In genomic region chr15:99099139-99099556, GRCm38 (mm10) we compare ENCODE assay signal across 8 mouse cellular contexts. TPM values are rescaled to one million over a fixed set of nuclear protein-coding genes. Genes with fewer than 3 reads are reported as not detected.
DNase-seq lines count a peak whose midpoint lies in the region; ATAC-seq and TF ChIP-seq lines count a peak whose summit lies in the region.

No protein-coding gene starts in this region.

- peaks cover 52% of the 10 kb centered on the region for H3K27me3 ChIP-seq in E14TG2a.4 (ENCODE audit: insufficient read depth, low read length)
- peaks cover 70% of the 10 kb centered on the region for H3K27me3 ChIP-seq in embryonic facial prominence, embryonic 10.5 days (replicated peaks; ENCODE audit: low read depth, poor library complexity, severe bottlenecking)
- peaks cover 20% of the 10 kb centered on the region; the same call in 1 of the 2 replicates for H3K27me3 ChIP-seq in stomach, postnatal 0 days (ENCODE audit: control insufficient read depth, insufficient read depth, low read length)

- peak; percentile 69 for DNase-seq in adrenal gland, adult 2 months
- DNase-seq in adrenal gland, postnatal 4 days (ENCODE audit: low spot score in 2 of 2) = no peak
- DNase-seq in embryonic facial prominence, embryonic 10.5 days (ENCODE audit: low spot score) = peak; percentile 76
- DNase-seq in heart, postnatal 10 days = peak; percentile 58 to 76
- peak; percentile 92 to 93 for DNase-seq in kidney, postnatal 36 days
- peak; percentile 94 for DNase-seq in stomach, postnatal 0 days (ENCODE audit: low spot score)

- 0 out of 2 replicates have a peak, but pooled peaks cover 4% of the 10 kb centered on the region for H3K36me3 ChIP-seq in E14TG2a.4 (ENCODE audit: insufficient read depth, low read length)
- H3K36me3 ChIP-seq in embryonic facial prominence, embryonic 10.5 days (replicated peaks) = no peaks in the 10 kb centered on the region
- H3K36me3 ChIP-seq in stomach, postnatal 0 days (ENCODE audit: control insufficient read depth, insufficient read depth, low read length) = no peaks in the 10 kb centered on the region

- TF ChIP-seq EP300 in stomach, postnatal 0 days (optimal IDR thresholded peaks at IDR 0.05) = no peak

- intact Hi-C loops in heart, postnatal 10 days (cut with DNase I) = loop anchor here (2.0 kb wide), 1 partner anchor 20 kb away; no protein-coding TSS in a partner anchor

- H3K4me1 ChIP-seq in E14TG2a.4 (replicated peaks; ENCODE audit: low read depth, low read length) = peaks cover 68% of the 10 kb centered on the region
- peaks cover 53% of the 10 kb centered on the region for H3K4me1 ChIP-seq in embryonic facial prominence, embryonic 10.5 days
- peaks cover 2% of the 10 kb centered on the region; the same call in 1 of the 2 replicates for H3K4me1 ChIP-seq in stomach, postnatal 0 days (replicated peaks; ENCODE audit: control insufficient read depth, insufficient read depth)

- WGBS in embryonic facial prominence, embryonic 10.5 days = under 1% methylated on average over 15 of the region's 15 CpGs
- 3% methylated on average over 15 of the region's 15 CpGs for WGBS in stomach, postnatal 0 days

- peak overlapping the region; percentile 63 for H3K4me2 ChIP-seq in stomach, postnatal 0 days (replicated peaks; ENCODE audit: low read depth)

- peak overlapping the region; percentile 71 for H3K4me3 ChIP-seq in E14TG2a.4 (replicated peaks; ENCODE audit: low read length)
- peak overlapping the region; percentile 57 for H3K4me3 ChIP-seq in embryonic facial prominence, embryonic 10.5 days
- peak overlapping the region; percentile 39 for H3K4me3 ChIP-seq in stomach, postnatal 0 days (ENCODE audit: low read depth, low read length)

- no peaks in the 10 kb centered on the region for H3K9me3 ChIP-seq in E14TG2a.4 (ENCODE audit: low read length)
- no peaks in the 10 kb centered on the region for H3K9me3 ChIP-seq in embryonic facial prominence, embryonic 10.5 days
- no peaks in the 10 kb centered on the region for H3K9me3 ChIP-seq in stomach, postnatal 0 days (ENCODE audit: control insufficient read depth, low read length)

- peak overlapping the region; percentile 35; the same call in 1 of the 2 replicates for H3K27ac ChIP-seq in embryonic facial prominence, embryonic 10.5 days (replicated peaks)
- H3K27ac ChIP-seq in stomach, postnatal 0 days (replicated peaks) = peak overlapping the region; percentile 63

- peak; percentile 82 for TF ChIP-seq CTCF in E14TG2a.4 (conservative IDR thresholded peaks at IDR 0.05; ENCODE audit: low read length)
- TF ChIP-seq CTCF in stomach, postnatal 0 days (IDR thresholded peaks at IDR 0.05; ENCODE audit: low read depth) = peak; percentile 91

- peak; percentile 51; the same call in 1 of the 2 replicates for ATAC-seq in megakaryocyte, adult 5-6 weeks (ENCODE audit: poor library complexity, severe bottlenecking)
- ATAC-seq in stomach, postnatal 0 days (ENCODE audit: low FRiP score, low TSS enrichment) = peak; percentile 96

- peak overlapping the region; percentile 28; the same call in 1 of the 2 replicates for H3K9ac ChIP-seq in stomach, postnatal 0 days (ENCODE audit: low read length)

RNA-seq across cellular contexts. Expression of gene Dnajc22, which starts 6.2 kb away (rescaled TPM):
- total RNA-seq in adrenal gland, adult 2 months (2021) = 1 to 10 TPM; 3.2 to 4.4 TPM
- polyA plus RNA-seq in adrenal gland, adult 2 months (2012; rRNA removed) = 0.29 and 0.31 TPM in 2 replicates
- total RNA-seq in adrenal gland, postnatal 4 days (2021) = 1 to 10 TPM; 3.7 to 6.4 TPM
- polyA plus RNA-seq in embryonic facial prominence, embryonic 10.5 days (2016; fragmentation: Nextera tagmentation; extraction: Ambion mirVana) = 1.1 and 1.6 TPM in 2 replicates
- total RNA-seq in heart, postnatal 10 days (2021) = under 1 TPM; 0.37 to 0.98 TPM
- not detected in 2 replicates for total RNA-seq in megakaryocyte, adult 5-6 weeks (2015)
- total RNA-seq in megakaryocyte, adult 5-6 weeks (2017) = 0.11 TPM in 1 of 2 replicates, not detected in the other
- 13.5 and 14.4 TPM in 2 replicates for polyA plus RNA-seq in stomach, postnatal 0 days (2015; fragmentation: Nextera tagmentation; extraction: Ambion mirVana)

RNA-seq across cellular contexts. Expression of gene C1ql4, which starts 11.5 kb away (rescaled TPM):
- not detected for total RNA-seq in adrenal gland, adult 2 months (2021)
- not detected in 2 replicates for polyA plus RNA-seq in adrenal gland, adult 2 months (2012; rRNA removed)
- under 1 TPM in 1 of 2 experiments, not detected in 1; 0.20 TPM for total RNA-seq in adrenal gland, postnatal 4 days (2021)
- 0.36 and 0.52 TPM in 2 replicates for polyA plus RNA-seq in embryonic facial prominence, embryonic 10.5 days (2016; fragmentation: Nextera tagmentation; extraction: Ambion mirVana)
- not detected for total RNA-seq in heart, postnatal 10 days (2021)
- not detected in 2 replicates for total RNA-seq in megakaryocyte, adult 5-6 weeks (2015)
- not detected in 2 replicates for total RNA-seq in megakaryocyte, adult 5-6 weeks (2017)
- not detected in 2 replicates for polyA plus RNA-seq in stomach, postnatal 0 days (2015; fragmentation: Nextera tagmentation; extraction: Ambion mirVana)

RNA-seq across cellular contexts. Expression of gene Troap, which starts 24.8 kb away (rescaled TPM):
- under 1 TPM; 0.73 to 0.78 TPM for total RNA-seq in adrenal gland, adult 2 months (2021)
- polyA plus RNA-seq in adrenal gland, adult 2 months (2012; rRNA removed) = 2.8 and 5.2 TPM in 2 replicates
- 10 to 100 TPM; 14.5 to 17.1 TPM for total RNA-seq in adrenal gland, postnatal 4 days (2021)
- polyA plus RNA-seq in embryonic facial prominence, embryonic 10.5 days (2016; fragmentation: Nextera tagmentation; extraction: Ambion mirVana) = 49.8 and 53.1 TPM in 2 replicates
- 1 to 10 TPM; 6.5 to 6.7 TPM for total RNA-seq in heart, postnatal 10 days (2021)
- total RNA-seq in megakaryocyte, adult 5-6 weeks (2015) = 27.1 and 37.2 TPM in 2 replicates
- total RNA-seq in megakaryocyte, adult 5-6 weeks (2017) = 27.9 and 28.3 TPM in 2 replicates
- 5.1 and 7.1 TPM in 2 replicates for polyA plus RNA-seq in stomach, postnatal 0 days (2015; fragmentation: Nextera tagmentation; extraction: Ambion mirVana)

RNA-seq across cellular contexts. Expression of gene Spats2, which starts 26.6 kb away (rescaled TPM):
- 10 to 100 TPM; 14.0 to 15.6 TPM for total RNA-seq in adrenal gland, adult 2 months (2021)
- polyA plus RNA-seq in adrenal gland, adult 2 months (2012; rRNA removed) = 5.6 and 7.6 TPM in 2 replicates
- total RNA-seq in adrenal gland, postnatal 4 days (2021) = 10 to 100 TPM; 30.7 to 34.1 TPM
- polyA plus RNA-seq in embryonic facial prominence, embryonic 10.5 days (2016; fragmentation: Nextera tagmentation; extraction: Ambion mirVana) = 60.1 and 62.1 TPM in 2 replicates
- 10 to 100 TPM; 16.7 to 18.8 TPM for total RNA-seq in heart, postnatal 10 days (2021)
- not detected in 2 replicates for total RNA-seq in megakaryocyte, adult 5-6 weeks (2015)
- total RNA-seq in megakaryocyte, adult 5-6 weeks (2017) = not detected in 2 replicates
- 13.7 and 13.9 TPM in 2 replicates for polyA plus RNA-seq in stomach, postnatal 0 days (2015; fragmentation: Nextera tagmentation; extraction: Ambion mirVana)

RNA-seq across cellular contexts. Expression of gene Prph, which starts 44.2 kb away (rescaled TPM):
- total RNA-seq in adrenal gland, adult 2 months (2021) = under 1 TPM; 0.43 to 0.86 TPM
- polyA plus RNA-seq in adrenal gland, adult 2 months (2012; rRNA removed) = 2.4 and 8.5 TPM in 2 replicates
- 10 to 100 TPM; 26.7 to 68.4 TPM for total RNA-seq in adrenal gland, postnatal 4 days (2021)
- 3.7 and 6.3 TPM in 2 replicates for polyA plus RNA-seq in embryonic facial prominence, embryonic 10.5 days (2016; fragmentation: Nextera tagmentation; extraction: Ambion mirVana)
- under 1 TPM; 0.27 to 0.53 TPM for total RNA-seq in heart, postnatal 10 days (2021)
- not detected in 2 replicates for total RNA-seq in megakaryocyte, adult 5-6 weeks (2015)
- not detected in 2 replicates for total RNA-seq in megakaryocyte, adult 5-6 weeks (2017)
- polyA plus RNA-seq in stomach, postnatal 0 days (2015; fragmentation: Nextera tagmentation; extraction: Ambion mirVana) = 25.7 and 28.6 TPM in 2 replicates

Comparison
In these comparisons a context has a peak if more than half of its experiments do, and no peak if none do; other contexts are left out.
1. DNase-seq: peak in adrenal gland, adult 2 months (single experiment), embryonic facial prominence, embryonic 10.5 days (single experiment), heart, postnatal 10 days (2 of 2), kidney, postnatal 36 days (2 of 2) and stomach, postnatal 0 days (single experiment); none in adrenal gland, postnatal 4 days (0 of 2).
2. RNA of gene Troap, which starts 24.8 kb away (total RNA-seq): 27.1 to 37.2 TPM in megakaryocyte, adult 5-6 weeks, 14.5 to 17.1 TPM in adrenal gland, postnatal 4 days and 6.5 to 6.7 TPM in heart, postnatal 10 days; 0.73 to 0.78 TPM in adrenal gland, adult 2 months; every median in the first group is over 4 times any median in the second.
3. Peak in every context shown above with its lines, with median percentiles within 50 percentile points of each other: H3K4me3 ChIP-seq.